Mouse (Mus musculus) CH12.LX (cell line): ENCODE results near the gene Rora.

Experiments
- BHLHE40 ChIP-seq: IDR thresholded peaks from 2 replicates; pipeline ENCODE4 v1.6.1; 2011; ENCODE audit warnings: mild to moderate bottlenecking, low read depth, low read length, improper control_type of control experiment
- CHD2 ChIP-seq: IDR thresholded peaks from 2 replicates; pipeline ENCODE4 v1.6.1; 2011; ENCODE audit warnings: low read length, improper control_type of control experiment
- CTCF ChIP-seq, 2 experiments: IDR thresholded peaks in 1 of 2; conservative IDR thresholded peaks in 1 of 2; 2 replicates each; pipeline ENCODE4 v1.5.1; 2011 to 2012; ENCODE audit warnings: low read depth in 2 of 2, low read length in 2 of 2, improper control_type of control experiment in 1 of 2, inconsistent platforms in 1 of 2, mild to moderate bottlenecking in 1 of 2, moderate library complexity in 1 of 2
- EP300 ChIP-seq: IDR thresholded peaks from 2 replicates; pipeline ENCODE4 v1.6.1; 2011; ENCODE audit warnings: low read length, improper control_type of control experiment
- MAZ ChIP-seq: IDR thresholded peaks from 2 replicates; pipeline ENCODE4 v1.6.1; 2012; ENCODE audit warnings: low read depth, mild to moderate bottlenecking, inconsistent platforms, low read length, improper control_type of control experiment, moderate library complexity
- MYC ChIP-seq: IDR thresholded peaks from 2 replicates; pipeline ENCODE4 v1.6.1; 2011; ENCODE audit warnings: low read depth, mild to moderate bottlenecking, improper control_type of control experiment, low read length
- POLR2A ChIP-seq: IDR thresholded peaks from 2 replicates; pipeline ENCODE4 v1.6.1; 2011; ENCODE audit warnings: low read depth, mild to moderate bottlenecking, improper control_type of control experiment, low read length
- POLR2AphosphoS2 ChIP-seq: IDR thresholded peaks from 2 replicates; pipeline ENCODE4 v1.6.1; 2011; ENCODE audit warnings: low read depth, low read length, improper control_type of control experiment

GRCm38 (mm10) chr9:68805776-68806175 lies 152.2 kb downstream of the Rora start:
- no peak for TF ChIP-seq CHD2
- TF ChIP-seq CTCF (conservative IDR thresholded peaks at IDR 0.05 in 1 of 2, IDR thresholded peaks at IDR 0.05 in 1 of 2; ENCODE audit: low read depth in 2 of 2, low read length in 2 of 2), result no peak
- no peak for TF ChIP-seq POLR2A
- no peak for TF ChIP-seq POLR2AphosphoS2
- no peak for TF ChIP-seq EP300
- TF ChIP-seq MYC, result no peak
- TF ChIP-seq MAZ, result no peak
- no peak for TF ChIP-seq BHLHE40
